Mouse (Mus musculus) neural tube, embryonic 14.5 days (tissue): ENCODE data around the gene Ciao2b. TPM values are rescaled to one million over a fixed set of nuclear protein-coding genes. Genes with fewer than 3 reads are reported as not detected.
A peak's percentile ranks its signal among the peaks of the same experiment; 100 is the strongest.

ENCODE experiments used
- ATAC-seq: fragments of 200-750 bp; cut with Nextera tagmentation; 2 replicates; pipeline ENCODE4 v1.8.0; 2017; ENCODE audit warnings: low read depth, mild to moderate bottlenecking, moderate TSS enrichment, moderate library complexity
- H3K27ac ChIP-seq: fragments of 300-500 bp; sonication (generic); 2 replicates; pipeline ENCODE4 v1.5.1; 2014; ENCODE audit warnings: low read depth, mild to moderate bottlenecking, control low read depth, low read length, moderate library complexity, mixed read lengths
- H3K27me3 ChIP-seq: fragments of 300-500 bp; sonication (generic); 2 replicates; pipeline ENCODE4 v1.6.1; 2014; ENCODE audit warnings: low read length; ENCODE audit not compliant: control insufficient read depth, insufficient read depth
- H3K36me3 ChIP-seq: fragments of 300-500 bp; sonication (generic); 2 replicates; pipeline ENCODE4 v1.6.1; 2014; ENCODE audit warnings: low read length, mixed read lengths; ENCODE audit not compliant: control insufficient read depth, insufficient read depth
- H3K4me1 ChIP-seq: fragments of 300-500 bp; sonication (generic); 2 replicates; pipeline ENCODE4 v1.6.1; 2014; ENCODE audit warnings: low read length; ENCODE audit not compliant: control insufficient read depth, insufficient read depth
- H3K4me2 ChIP-seq: fragments of 300-500 bp; sonication (generic); 2 replicates; pipeline ENCODE4 v1.6.1; 2014; ENCODE audit warnings: mild to moderate bottlenecking, low read depth, low read length, control low read depth
- H3K4me3 ChIP-seq: fragments of 300-500 bp; sonication (generic); 2 replicates; pipeline ENCODE4 v1.5.1; 2014; ENCODE audit warnings: low read depth, low read length, control low read depth, mixed read lengths
- H3K9ac ChIP-seq: fragments of 300-500 bp; sonication (generic); replicated peaks from 2 replicates; pipeline ENCODE4 v1.6.1; 2014; ENCODE audit warnings: low read depth, mild to moderate bottlenecking, control low read depth, low read length, mixed read lengths
- H3K9me3 ChIP-seq: fragments of 300-500 bp; sonication (generic); 2 replicates; pipeline ENCODE4 v1.6.1; 2016; ENCODE audit warnings: low read length; ENCODE audit not compliant: control insufficient read depth
- WGBS: fragments of 180-500 bp; shearing (Covaris S2); extraction: QIAGEN DNeasy Blood & Tissue Kit; methylation state at CpG from one replicate; pipeline ENCODE4 v1.1.7; 2014; 5-methylcytosine and 5-hydroxymethylcytosine counted together
- polyA plus RNA-seq: library from polyadenylated mRNA; unstranded; fragments of >200 nt; fragmentation: Nextera tagmentation; extraction: Ambion mirVana; gene quantifications from 2 replicates; pipeline ENCODE4 v1.2.1, GENCODE M21; 2014

Ciao2b gene
- polyA plus RNA-seq, 1 experiment from 2014 or later, result 120 TPM

- no peaks in the 10 kb centered on the region for H3K27me3 ChIP-seq
- no peak for ATAC-seq
- 55% methylated on average over 6 of the region's 6 CpGs for WGBS
- no peak overlapping the region for H3K27ac ChIP-seq
- H3K9ac ChIP-seq, result no peak overlapping the region
- H3K4me3 ChIP-seq, result no peak overlapping the region
- H3K4me1 ChIP-seq, result no peaks in the 10 kb centered on the region
- H3K9me3 ChIP-seq, result no peaks in the 10 kb centered on the region
- H3K36me3 ChIP-seq, result no peaks in the 10 kb centered on the region
- no peak overlapping the region for H3K4me2 ChIP-seq
Observed at GRCm38 (mm10) chr8:104606329-104606728, 35.4 kb downstream of the Ciao2b start.

- H3K9me3 ChIP-seq, result no peaks in the 10 kb centered on the region
- H3K36me3 ChIP-seq, result no peaks in the 10 kb centered on the region
- H3K4me1 ChIP-seq, result no peaks in the 10 kb centered on the region
- no peak overlapping the region for H3K9ac ChIP-seq
- H3K4me3 ChIP-seq, result no peak overlapping the region
- no peak for ATAC-seq
- no peaks in the 10 kb centered on the region for H3K27me3 ChIP-seq
- H3K27ac ChIP-seq, result no peak overlapping the region
- WGBS, result 60% methylated on average over 4 of the region's 4 CpGs
- H3K4me2 ChIP-seq, result no peak overlapping the region
Observed at GRCm38 (mm10) chr8:104603245-104603593, 38.5 kb downstream of the Ciao2b start.

GRCm38 (mm10) chr8:104602468-104603244, 39.1 kb downstream of the Ciao2b start:
- no peak overlapping the region for H3K27ac ChIP-seq
- H3K4me2 ChIP-seq, result peak overlapping the region; percentile 19; the same call in 1 of the 2 replicates
- no peak overlapping the region for H3K4me3 ChIP-seq
- H3K9ac ChIP-seq, result no peak overlapping the region
- H3K9me3 ChIP-seq, result no peaks in the 10 kb centered on the region
- WGBS, result 20% methylated on average over 21 of the region's 21 CpGs
- no peaks in the 10 kb centered on the region for H3K27me3 ChIP-seq
- no peaks in the 10 kb centered on the region for H3K4me1 ChIP-seq
- 0 out of 2 replicates have a peak, but pooled peaks cover 1% of the 10 kb centered on the region for H3K36me3 ChIP-seq
- ATAC-seq, result peak; percentile 93

- ATAC-seq, result peak; percentile 29
- under 1% methylated on average over 12 of the region's 12 CpGs for WGBS
- H3K4me3 ChIP-seq, result no peak overlapping the region
- no peak overlapping the region for H3K27ac ChIP-seq
- H3K4me2 ChIP-seq, result peak overlapping the region; percentile 19; the same call in 1 of the 2 replicates
- H3K27me3 ChIP-seq, result no peaks in the 10 kb centered on the region
- H3K4me1 ChIP-seq, result no peaks in the 10 kb centered on the region
- no peak overlapping the region for H3K9ac ChIP-seq
- 0 out of 2 replicates have a peak, but pooled peaks cover 3% of the 10 kb centered on the region for H3K36me3 ChIP-seq
- H3K9me3 ChIP-seq, result no peaks in the 10 kb centered on the region
Observed at GRCm38 (mm10) chr8:104601941-104602371, 39.8 kb downstream of the Ciao2b start.

DNA sequence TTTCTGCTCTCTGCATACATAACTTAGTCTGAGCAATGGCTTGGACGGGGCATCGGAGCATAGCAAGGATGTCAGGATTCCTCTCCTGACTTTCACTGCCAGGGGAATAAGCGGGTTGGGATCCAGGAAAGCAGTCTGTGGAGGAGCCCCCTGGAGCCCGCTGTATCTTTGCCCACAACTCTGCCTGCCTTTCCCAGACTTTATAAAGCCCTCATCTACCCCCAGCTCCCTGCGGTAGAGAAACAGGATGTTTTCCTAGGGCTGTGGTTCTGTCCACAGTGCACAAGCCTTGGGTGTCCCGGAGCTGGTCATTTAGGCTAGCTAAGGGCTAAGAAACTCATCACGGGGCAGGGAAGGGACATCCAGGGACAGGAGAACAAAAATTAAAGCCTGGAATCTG, 40.4 kb downstream of the Ciao2b start:
- Histone ChIP-seq H3K9ac (no peak overlapping the region), H3K4me3 (no peak overlapping the region), H3K36me3 (peaks cover 5% of the 10 kb centered on the region; the same call in 1 of the 2 replicates), H3K9me3 (no peaks in the 10 kb centered on the region), H3K4me1 (no peaks in the 10 kb centered on the region), H3K27me3 (no peaks in the 10 kb centered on the region), H3K27ac (no peak overlapping the region), H3K4me2 (no peak overlapping the region)
- ATAC-seq, result no peak
- 20% methylated on average over 7 of the region's 7 CpGs for WGBS

DNA sequence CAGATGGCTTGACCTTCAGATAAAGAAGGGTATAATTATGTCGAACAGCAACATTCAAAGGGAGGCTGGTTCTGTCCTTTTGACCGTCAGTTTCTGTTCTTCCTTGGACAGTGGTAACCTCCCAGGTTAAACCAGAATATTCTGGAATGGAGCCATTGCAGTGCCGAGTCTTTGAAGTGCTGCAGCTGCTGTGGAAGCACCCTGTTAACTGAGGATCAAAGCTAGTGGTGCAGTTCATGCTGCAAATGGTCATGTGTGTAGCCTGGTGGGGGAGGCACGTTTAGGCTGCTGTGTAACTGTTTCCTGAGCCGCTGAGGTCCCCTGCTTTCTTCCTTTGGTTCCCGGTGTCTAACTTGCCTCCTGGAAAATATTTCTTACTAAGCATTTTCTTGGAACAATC, 43.3 kb downstream of the Ciao2b start:
- H3K4me3 ChIP-seq, result no peak overlapping the region
- H3K36me3 ChIP-seq, result peaks cover 13% of the 10 kb centered on the region; the same call in 1 of the 2 replicates
- H3K27me3 ChIP-seq, result no peaks in the 10 kb centered on the region
- H3K9ac ChIP-seq, result no peak overlapping the region
- H3K4me2 ChIP-seq, result no peak overlapping the region
- WGBS, result 74% methylated on average over 6 of the region's 6 CpGs
- H3K9me3 ChIP-seq, result no peaks in the 10 kb centered on the region
- ATAC-seq, result no peak
- H3K27ac ChIP-seq, result no peak overlapping the region
- no peaks in the 10 kb centered on the region for H3K4me1 ChIP-seq

DNA sequence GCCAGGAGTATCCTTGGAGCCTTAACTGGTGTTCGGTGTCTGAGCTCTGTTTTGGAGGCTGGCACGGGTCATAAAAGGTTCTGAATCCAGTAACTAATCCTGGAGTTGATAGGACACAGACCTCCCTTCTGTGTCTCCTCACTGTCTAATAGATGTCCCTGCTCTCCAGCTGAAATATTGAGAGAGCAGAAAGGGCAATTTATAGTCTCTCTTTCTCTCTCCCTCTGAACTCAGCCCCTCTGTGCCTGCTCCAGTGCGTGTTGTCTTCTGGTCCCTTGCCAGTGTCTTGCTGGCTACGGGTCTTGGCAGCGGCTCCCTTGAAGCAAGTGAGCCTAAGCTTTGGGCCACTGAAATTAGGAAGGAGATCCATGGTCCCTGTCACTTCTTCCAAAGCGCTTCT, 44.1 kb downstream of the Ciao2b start:
- H3K27ac ChIP-seq, result no peak overlapping the region
- no peaks in the 10 kb centered on the region for H3K27me3 ChIP-seq
- H3K36me3 ChIP-seq, result peaks cover 13% of the 10 kb centered on the region; the same call in 1 of the 2 replicates
- no peaks in the 10 kb centered on the region for H3K9me3 ChIP-seq
- no peak for ATAC-seq
- no peaks in the 10 kb centered on the region for H3K4me1 ChIP-seq
- 83% methylated on average over 6 of the region's 6 CpGs for WGBS
- H3K9ac ChIP-seq, result no peak overlapping the region
- no peak overlapping the region for H3K4me2 ChIP-seq
- H3K4me3 ChIP-seq, result no peak overlapping the region

DNA sequence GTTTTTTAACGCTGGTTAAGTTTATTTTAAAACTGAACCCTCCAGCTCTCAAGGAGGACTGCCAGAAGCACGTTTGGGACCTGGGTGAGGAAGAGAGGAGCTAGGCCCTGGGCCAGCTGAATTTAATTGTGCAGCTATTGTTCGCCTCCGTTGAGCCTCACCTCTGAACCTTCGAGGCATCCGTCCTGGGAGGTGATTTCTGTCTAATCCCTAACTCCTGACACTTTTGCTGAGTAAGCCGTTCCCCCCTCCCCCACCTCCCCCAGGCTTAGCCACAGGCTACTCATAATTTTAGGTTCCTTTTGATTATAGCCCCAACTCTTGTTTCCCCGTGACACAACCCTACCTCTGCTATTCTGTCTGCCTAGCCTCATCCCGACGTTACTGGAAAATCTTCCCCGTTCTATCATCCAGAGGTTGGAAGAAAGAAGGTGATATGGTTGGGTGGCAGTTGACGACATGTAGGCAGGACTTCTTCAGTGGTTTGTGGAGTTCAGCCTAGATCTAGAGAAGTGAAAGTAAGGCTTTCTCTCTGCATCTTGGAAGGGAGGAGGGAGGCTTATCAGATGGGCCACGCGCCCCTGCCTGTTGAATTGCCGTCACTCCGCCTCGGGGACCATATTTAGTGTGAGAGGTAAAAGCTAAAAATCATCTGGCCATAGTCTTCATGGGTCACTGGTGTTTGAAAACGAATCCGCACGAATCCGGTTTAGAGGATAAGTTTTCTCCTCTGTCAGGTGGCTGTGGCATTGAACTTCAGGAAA, 45.8 kb downstream of the Ciao2b start:
- Histone ChIP-seq H3K27me3 (no peaks in the 10 kb centered on the region), H3K27ac (no peak overlapping the region), H3K4me3 (no peak overlapping the region), H3K9me3 (no peaks in the 10 kb centered on the region), H3K4me1 (peaks cover 8% of the 10 kb centered on the region; the same call in 1 of the 2 replicates), H3K9ac (no peak overlapping the region), H3K4me2 (no peak overlapping the region), H3K36me3 (peaks cover 13% of the 10 kb centered on the region; the same call in 1 of the 2 replicates)
- WGBS, result 89% methylated on average over 21 of the region's 21 CpGs
- ATAC-seq, result no peak
